Mouse (Mus musculus) testis, adult 2 months (tissue): ENCODE data around the gene Cst13. TPM values are rescaled to one million over a fixed set of nuclear protein-coding genes. Genes with fewer than 3 reads are reported as not detected.
A peak's percentile ranks its signal among the peaks of the same experiment; 100 is the strongest.

Source experiments
- H3K27ac ChIP-seq: fragments of 200-500 bp; 2 replicates; pipeline ENCODE4 v1.5.1; 2012; ENCODE audit warnings: low read depth, low read length; ENCODE audit not compliant: control insufficient read depth, insufficient read depth
- H3K27me3 ChIP-seq: fragments of 200-500 bp; 2 replicates; pipeline ENCODE4 v1.6.1; 2012; ENCODE audit warnings: mild to moderate bottlenecking, low read length, moderate library complexity; ENCODE audit not compliant: control insufficient read depth, insufficient read depth
- H3K36me3 ChIP-seq: fragments of 200-500 bp; 2 replicates; pipeline ENCODE4 v1.6.1; 2012; ENCODE audit warnings: mild to moderate bottlenecking, low read length; ENCODE audit not compliant: control insufficient read depth, insufficient read depth
- H3K4me1 ChIP-seq: fragments of 200-500 bp; 2 replicates; pipeline ENCODE4 v1.6.1; 2012; ENCODE audit warnings: low read length; ENCODE audit not compliant: control insufficient read depth, insufficient read depth
- H3K4me3 ChIP-seq: fragments of 200-500 bp; 2 replicates; pipeline ENCODE4 v1.5.1; 2012; ENCODE audit warnings: low read depth, mild to moderate bottlenecking, low read length, moderate library complexity, mixed read lengths; ENCODE audit not compliant: control insufficient read depth
- CTCF ChIP-seq: fragments of 200-500 bp; IDR thresholded peaks from 2 replicates; pipeline ENCODE4 v1.5.1; 2012; ENCODE audit warnings: low read depth, mild to moderate bottlenecking, inconsistent platforms, low read length, moderate library complexity; ENCODE audit not compliant: control insufficient read depth, insufficient read depth, insufficient replicate concordance
- POLR2A ChIP-seq: fragments of 200-500 bp; IDR thresholded peaks from 2 replicates; pipeline ENCODE4 v1.6.1; 2012; ENCODE audit warnings: low read depth, mild to moderate bottlenecking, inconsistent platforms, low read length, moderate library complexity; ENCODE audit not compliant: control insufficient read depth
- polyA plus RNA-seq: library from polyadenylated mRNA; depleted of rRNA; stranded (reverse); fragments of >200 nt; gene quantifications from 2 replicates; pipeline ENCODE4 v1.2.3, GENCODE M21; 2012; rRNA removed

The Cst13 gene
- polyA plus RNA-seq, 1 experiment, result 104 TPM

DNA sequence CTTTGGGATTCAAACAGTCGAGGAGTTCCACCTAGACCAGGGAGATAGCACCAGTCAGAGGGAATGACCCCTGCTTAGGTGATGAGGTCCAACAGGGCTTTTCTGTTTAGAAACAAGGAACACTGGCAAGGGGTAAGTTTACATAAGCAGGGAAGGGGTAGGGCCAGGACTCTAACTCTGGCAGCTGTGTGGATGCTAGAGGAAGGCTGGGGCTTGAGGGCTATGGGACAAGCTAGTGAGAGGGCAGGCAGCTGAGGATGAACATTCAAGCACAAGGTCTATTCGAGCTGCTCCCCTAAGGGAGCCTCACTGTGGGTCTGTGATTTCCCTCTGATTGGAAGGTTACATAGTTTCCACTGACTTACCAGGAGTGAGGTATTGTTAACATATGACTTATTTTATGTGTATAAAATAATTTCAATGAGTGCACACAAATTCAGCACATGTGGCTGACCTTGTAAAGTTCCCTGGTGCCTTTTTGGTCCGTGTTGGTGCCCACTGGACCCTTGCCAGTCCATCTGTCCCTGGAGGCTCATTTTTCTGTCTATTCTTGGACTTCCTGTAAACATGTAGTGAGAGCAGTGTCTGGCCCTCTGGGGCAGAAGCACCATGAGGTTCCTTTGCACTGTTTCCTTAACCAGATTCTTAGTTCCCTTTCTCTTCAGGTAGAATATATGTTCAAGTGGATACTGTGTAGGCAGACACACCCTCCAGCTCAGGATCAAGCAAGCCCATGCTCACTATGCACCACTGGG lies 57.3 kb downstream of the Cst13 start:
- Histone ChIP-seq H3K4me1 (peaks cover 7% of the 10 kb centered on the region), H3K27me3 (no peaks in the 10 kb centered on the region), H3K27ac (peak overlapping the region; percentile 70), H3K4me3 (no peak overlapping the region), H3K36me3 (no peaks in the 10 kb centered on the region)
- TF ChIP-seq POLR2A (no peak), CTCF (no peak)

DNA sequence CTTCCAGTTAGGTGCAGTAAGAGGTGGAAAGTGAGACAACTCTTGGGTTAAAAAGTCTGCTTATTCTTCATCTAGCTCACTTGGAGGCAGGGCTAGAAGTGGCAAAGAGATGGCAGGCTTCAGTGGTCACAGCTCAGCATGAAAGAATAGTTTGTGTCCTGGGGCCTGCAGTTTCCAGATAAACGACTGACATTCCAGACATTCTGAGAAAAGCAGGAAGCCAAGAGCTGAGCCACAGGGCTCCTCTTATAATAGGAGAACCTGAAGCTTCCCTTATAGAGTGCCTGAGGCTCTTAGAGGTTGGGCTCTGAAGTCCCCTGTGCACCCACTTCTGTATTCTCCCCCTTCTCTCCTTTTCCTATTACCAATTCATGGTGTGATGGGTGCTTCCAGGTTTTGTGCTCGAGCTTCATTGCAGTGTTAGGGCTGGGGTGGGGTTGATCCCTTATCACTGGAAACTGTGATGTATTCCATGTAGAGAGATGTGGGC lies 58.8 kb downstream of the Cst13 start:
- TF ChIP-seq POLR2A (no peak), CTCF (no peak)
- Histone ChIP-seq H3K27me3 (no peaks in the 10 kb centered on the region), H3K36me3 (no peaks in the 10 kb centered on the region), H3K4me1 (peaks cover 7% of the 10 kb centered on the region), H3K27ac (peak overlapping the region; percentile 61), H3K4me3 (no peak overlapping the region)

DNA sequence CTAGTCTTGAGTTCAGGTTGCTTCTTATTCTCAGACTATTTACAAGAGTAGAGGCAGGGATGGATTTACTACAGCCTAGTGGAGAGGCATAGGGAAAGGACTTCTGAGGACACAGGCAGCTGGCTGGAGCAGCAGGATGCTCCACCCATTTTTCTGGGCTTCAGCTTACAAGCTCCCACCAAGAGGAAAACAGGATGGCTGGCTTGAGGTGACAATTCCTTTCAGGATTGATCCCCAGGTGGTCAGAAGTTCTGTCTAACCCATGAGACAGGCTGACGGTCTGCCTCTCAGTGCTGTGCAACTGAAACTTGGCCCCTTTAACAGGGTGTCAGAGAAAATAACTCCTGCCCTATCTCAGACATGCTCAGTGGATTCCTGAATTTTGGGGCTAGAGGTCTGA lies 59.3 kb downstream of the Cst13 start:
- peaks cover 6% of the 10 kb centered on the region for H3K4me1 ChIP-seq
- TF ChIP-seq CTCF (no peak), POLR2A (no peak)
- H3K4me3 ChIP-seq, result no peak overlapping the region
- no peaks in the 10 kb centered on the region for H3K36me3 ChIP-seq
- no peaks in the 10 kb centered on the region for H3K27me3 ChIP-seq
- H3K27ac ChIP-seq, result peak overlapping the region; percentile 69

Other genes with a start within 250 kb of the Cst13 start
- gene Nxt1, start 147.5 kb upstream of the Cst13 start, polyA plus RNA-seq, result 151 and 160 TPM in 2 replicates
- 7.4 and 8.9 TPM in 2 replicates for gene Gzf1, start 139.1 kb upstream of the Cst13 start, polyA plus RNA-seq
- 0.84 and 1.2 TPM in 2 replicates for gene Napb, start 87.6 kb upstream of the Cst13 start, polyA plus RNA-seq
- 128 and 160 TPM in 2 replicates for gene Cstl1, start 69.7 kb upstream of the Cst13 start, polyA plus RNA-seq
- not detected in 2 replicates for gene Cst11, start 48.6 kb upstream of the Cst13 start, polyA plus RNA-seq
- 15.4 and 23.7 TPM in 2 replicates for gene 8030411F24Rik, start 38.1 kb upstream of the Cst13 start, polyA plus RNA-seq
- gene Cst12, start 30.7 kb upstream of the Cst13 start, polyA plus RNA-seq, result 116 and 198 TPM in 2 replicates
- 227 and 310 TPM in 2 replicates for gene Cst8, start 21.3 kb upstream of the Cst13 start, polyA plus RNA-seq
- gene Cst9, start 15.1 kb downstream of the Cst13 start, polyA plus RNA-seq, result 176 and 342 TPM in 2 replicates
- 21.7 and 25.8 TPM in 2 replicates for gene 9230104L09Rik, start 45.0 kb downstream of the Cst13 start, polyA plus RNA-seq
- gene Cst3, start 55.6 kb downstream of the Cst13 start, polyA plus RNA-seq, result 442 and 443 TPM in 2 replicates
- not detected in 2 replicates for gene Gm1330, start 183.2 kb downstream of the Cst13 start, polyA plus RNA-seq
- gene Gm10750, start 197.2 kb downstream of the Cst13 start, polyA plus RNA-seq, result 2.3 and 3.1 TPM in 2 replicates